Mouse (Mus musculus) testis, postnatal 10 days (tissue): ENCODE results near the gene Btg1-ps1.
A peak's percentile ranks its signal among the peaks of the same experiment; 100 is the strongest.
"Not testable (repeated sequence)": the region's sequence is repeated elsewhere in the genome, so short reads cannot be mapped to it uniquely, and the experiment has no call there.

Source experiments
- DNase-seq: peaks from one replicate; pipeline ENCODE4 v3.0.0; 2021; ENCODE audit warnings: low spot score

Gene Btg1-ps1

DNA sequence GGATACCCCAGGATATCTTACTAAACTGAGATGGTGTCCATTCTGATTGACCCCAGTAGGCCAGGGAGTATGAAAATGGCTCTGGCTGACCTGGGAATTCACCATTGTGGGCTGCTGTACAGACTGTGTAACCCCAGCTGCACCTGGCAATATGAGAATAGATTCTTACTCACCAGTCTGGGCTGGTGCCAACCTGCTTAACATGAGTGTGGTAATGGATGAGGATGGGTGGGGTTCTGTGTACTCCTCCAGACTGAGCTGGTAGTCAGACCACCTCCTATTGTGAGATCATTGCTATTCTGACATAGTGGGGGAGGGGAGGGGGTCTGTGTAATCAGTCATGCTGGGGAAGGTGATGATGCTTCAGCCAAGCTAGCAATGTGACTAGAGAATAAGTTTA is at the start of gene Btg1-ps1:
Gene Btg1-ps1 (minus strand): TSS at position 219 of the 400 bp plus-strand sequence.
- DNase-seq: not testable (repeated sequence)

DNA sequence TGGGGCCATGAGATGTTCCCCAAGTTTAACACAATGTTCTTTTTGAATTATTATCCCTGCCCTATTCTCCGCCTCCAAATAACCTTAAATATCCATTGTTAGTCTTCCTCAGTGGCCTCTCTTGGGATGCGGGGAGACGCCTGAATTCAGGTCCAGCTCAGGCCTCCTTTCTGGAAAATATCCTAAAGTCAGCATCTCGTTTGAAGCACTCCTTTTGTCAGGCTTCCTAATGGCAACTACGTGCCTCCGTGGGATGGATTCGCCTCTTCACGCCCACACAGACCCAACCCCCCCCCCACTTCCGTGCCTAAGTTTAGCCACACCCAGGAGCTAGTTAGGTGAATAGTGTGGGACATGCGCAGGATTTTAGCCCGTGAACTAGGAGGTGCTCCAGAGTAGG is 47.6 kb upstream of the Btg1-ps1 start, which contains the start of gene Rhox10:
Gene Rhox10 (plus strand): TSS at position 301 of the 400 bp plus-strand sequence.
- no peak for DNase-seq

DNA sequence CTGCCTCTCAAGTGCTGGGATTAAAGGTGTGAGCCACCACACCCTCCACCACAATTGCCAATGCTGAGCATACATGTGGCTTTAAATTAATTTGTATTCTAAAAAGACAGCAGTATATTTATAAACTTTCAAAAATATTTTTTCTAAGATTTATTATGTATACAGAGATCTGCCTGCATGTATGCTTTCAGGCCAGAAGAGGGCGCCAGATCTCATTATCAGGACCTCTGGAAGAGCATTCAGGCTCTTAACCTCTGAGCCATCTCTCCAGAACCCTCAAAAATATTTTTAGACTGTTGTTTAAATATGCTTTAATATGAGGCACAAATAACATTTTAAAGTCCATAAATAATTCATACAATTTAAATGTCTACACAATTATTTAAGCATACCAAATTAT is 42.9 kb upstream of the Btg1-ps1 start:
- DNase-seq: peak; percentile 42

DNA sequence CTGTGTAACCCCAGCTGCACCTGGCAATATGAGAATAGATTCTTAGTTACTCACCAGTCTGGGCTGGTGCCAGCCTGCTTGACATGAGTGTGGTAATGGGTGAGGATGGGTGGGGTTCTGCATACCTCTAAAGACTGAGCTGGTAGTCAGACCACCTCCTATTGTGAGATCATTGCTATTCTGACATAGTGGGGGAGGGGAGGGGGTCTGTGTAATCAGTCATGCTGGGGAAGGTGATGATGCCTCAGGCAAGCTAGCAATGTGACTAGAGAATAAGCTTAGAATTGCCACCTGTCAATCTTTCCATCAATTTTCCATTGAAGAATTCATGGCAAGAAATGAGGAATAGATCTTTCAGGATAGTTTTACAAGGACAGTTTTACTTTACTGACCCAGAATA is 24.4 kb upstream of the Btg1-ps1 start, which contains the start of gene Btg1-ps2:
Gene Btg1-ps2 (minus strand): TSS at position 101 of the 400 bp plus-strand sequence.
- not testable (repeated sequence) for DNase-seq

DNA sequence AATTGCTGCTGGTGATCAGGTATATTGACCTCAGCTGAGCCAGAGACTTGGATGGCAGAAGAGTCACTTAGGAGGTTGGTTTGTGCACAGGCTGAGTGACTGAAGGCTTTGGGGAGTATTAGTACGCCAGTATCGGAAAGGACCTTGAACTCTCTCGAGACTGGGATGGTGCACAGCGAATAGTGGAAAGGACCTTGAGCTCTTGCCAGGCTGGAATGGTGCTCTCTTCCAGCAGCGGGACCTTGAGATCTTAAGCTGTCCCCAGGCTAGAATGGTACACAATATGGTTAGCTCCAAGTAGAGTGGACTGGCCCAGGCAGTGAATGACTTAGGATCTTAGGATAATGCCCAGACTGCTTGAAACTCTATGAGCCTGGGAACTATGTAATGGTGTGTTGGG is 21.1 kb upstream of the Btg1-ps1 start:
- DNase-seq: no peak

DNA sequence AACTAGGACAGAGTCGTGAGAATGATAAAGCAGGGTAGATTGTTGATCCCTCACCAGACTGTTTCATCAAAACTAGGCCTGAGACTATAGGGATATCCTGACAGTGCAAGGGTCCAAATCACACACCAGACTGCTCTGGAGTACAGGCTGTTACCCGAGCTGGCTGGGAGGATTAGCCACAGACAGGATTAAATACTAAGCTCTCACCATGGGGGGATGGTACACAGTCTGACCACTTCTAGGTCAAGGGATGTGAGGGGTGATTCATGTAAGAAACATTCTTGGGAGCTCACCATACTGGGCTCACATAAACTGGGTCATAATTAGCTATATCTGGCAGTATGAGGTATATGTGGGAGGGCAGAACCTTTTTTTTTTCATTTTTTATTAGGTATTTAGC is 15.2 kb upstream of the Btg1-ps1 start:
- DNase-seq: no peak

DNA sequence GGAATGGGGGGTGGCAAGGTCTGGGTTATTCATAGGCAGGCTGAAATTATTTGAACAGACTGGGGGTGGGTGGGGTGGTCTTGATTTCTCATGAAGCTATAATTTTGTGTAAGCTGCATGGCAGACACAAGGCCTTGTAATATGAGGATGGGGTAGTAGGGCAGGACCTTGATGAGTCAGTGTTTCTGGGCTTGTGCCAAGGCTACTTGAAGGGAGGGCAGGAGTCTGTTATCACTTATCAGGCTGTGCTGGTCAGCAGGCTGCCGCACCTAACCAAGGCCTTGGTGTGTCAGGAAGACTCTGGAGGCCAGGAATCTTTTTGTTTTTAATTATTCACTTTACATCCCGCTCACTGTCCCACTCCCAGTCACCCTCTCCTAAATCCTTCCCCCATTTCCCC is 9.9 kb downstream of the Btg1-ps1 start:
- DNase-seq: no peak
